In the genomic region with DNA sequence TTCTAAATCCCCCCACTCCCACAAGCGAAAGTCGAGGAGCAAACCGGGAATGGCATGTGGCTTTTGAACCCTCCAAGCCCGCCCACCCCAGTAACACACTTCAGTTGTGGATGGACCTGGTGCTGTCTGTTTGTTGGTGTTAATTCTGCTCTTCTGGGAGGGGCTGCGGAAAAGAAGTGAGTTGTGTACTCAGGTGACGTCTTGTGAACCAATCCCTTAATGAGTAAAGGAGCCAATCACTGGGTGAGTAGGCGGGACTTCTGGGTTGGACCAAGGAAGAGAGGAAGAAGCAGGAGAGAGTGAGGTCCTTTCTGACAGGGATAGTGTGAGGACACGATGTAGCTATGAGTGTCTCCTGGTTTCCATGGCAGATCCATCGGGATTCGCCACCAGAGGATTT, we compare ENCODE assay signal across 32 mouse cellular contexts.
DNase-seq lines count a peak whose midpoint lies in the region; ATAC-seq and TF ChIP-seq lines count a peak whose summit lies in the region.
"Had no signal": no experiment of that assay in that cellular context is flagged by ENCODE, and none has a peak within 500 bp of the region (broad histone marks: within the 10 kb centered on the region; RNA-seq: fewer than 3 reads in every experiment).

No protein-coding gene starts in this region.

- peak; percentile 72 for ATAC-seq in intestine, embryonic 16.5 days
- ATAC-seq: forebrain, embryonic 15.5 days; midbrain, embryonic 15.5 days had no signal

- no peaks in the 10 kb centered on the region for H3K36me3 ChIP-seq in heart, embryonic 10.5 days
- H3K36me3 ChIP-seq in ES-Bruce4 (ENCODE audit: control insufficient read depth, insufficient read depth, low read length, poor library complexity, severe bottlenecking) = no peaks in the 10 kb centered on the region
- H3K36me3 ChIP-seq in embryonic facial prominence, embryonic 10.5 days (replicated peaks) = no peaks in the 10 kb centered on the region
- H3K36me3 ChIP-seq in intestine, embryonic 16.5 days (ENCODE audit: control insufficient read depth, insufficient read depth, low read length) = no peaks in the 10 kb centered on the region
- H3K36me3 ChIP-seq: forebrain, embryonic 15.5 days; hindbrain, embryonic 12.5 days; midbrain, embryonic 15.5 days; neural tube, embryonic 15.5 days; stomach, embryonic 15.5 days had no signal

- 65% methylated on average over 10 of the region's 10 CpGs for WGBS in heart, embryonic 10.5 days
- 65% methylated on average over 10 of the region's 10 CpGs for WGBS in embryonic facial prominence, embryonic 10.5 days
- WGBS in intestine, embryonic 16.5 days = 54% methylated on average over 10 of the region's 10 CpGs

- H3K4me1 ChIP-seq in heart, embryonic 10.5 days = peaks cover 53% of the 10 kb centered on the region
- H3K4me1 ChIP-seq in ES-Bruce4 (ENCODE audit: control insufficient read depth, insufficient read depth, low read length) = no peaks in the 10 kb centered on the region
- H3K4me1 ChIP-seq in embryonic facial prominence, embryonic 10.5 days = peaks cover 34% of the 10 kb centered on the region
- H3K4me1 ChIP-seq in intestine, embryonic 16.5 days (ENCODE audit: control insufficient read depth, insufficient read depth, low read length) = peaks cover under 1% of the 10 kb centered on the region; the same call in 1 of the 2 replicates
- H3K4me1 ChIP-seq: forebrain, embryonic 15.5 days; midbrain, embryonic 15.5 days had no signal

- H3K9me3 ChIP-seq in heart, embryonic 10.5 days = no peaks in the 10 kb centered on the region
- H3K9me3 ChIP-seq in ES-Bruce4 (replicated peaks; ENCODE audit: control insufficient read depth, insufficient read depth, low read length, poor library complexity, severe bottlenecking) = no peaks in the 10 kb centered on the region
- peaks cover 8% of the 10 kb centered on the region; the same call in 1 of the 2 replicates for H3K9me3 ChIP-seq in embryonic facial prominence, embryonic 10.5 days
- H3K9me3 ChIP-seq in intestine, embryonic 16.5 days (ENCODE audit: control insufficient read depth, low read length) = no peaks in the 10 kb centered on the region
- H3K9me3 ChIP-seq: forebrain, embryonic 15.5 days; hindbrain, embryonic 12.5 days; midbrain, embryonic 15.5 days; neural tube, embryonic 15.5 days; stomach, embryonic 15.5 days had no signal

- no peak for TF ChIP-seq CTCF in ES-Bruce4 (IDR thresholded peaks at IDR 0.05; ENCODE audit: low read depth, low read length)

- H3K4me3 ChIP-seq in heart, embryonic 10.5 days = no peak overlapping the region
- H3K4me3 ChIP-seq in ES-Bruce4 (ENCODE audit: low read depth, low read length) = peak overlapping the region; percentile 20
- H3K4me3 ChIP-seq in embryonic facial prominence, embryonic 10.5 days = no peak overlapping the region
- H3K4me3 ChIP-seq in intestine, embryonic 16.5 days (ENCODE audit: low read length) = peak overlapping the region; percentile 30
- H3K4me3 ChIP-seq: forebrain, embryonic 15.5 days; gastrocnemius, adult 2 months; hindbrain, embryonic 12.5 days; layer of hippocampus, adult 2 months; midbrain, embryonic 15.5 days; neural tube, embryonic 15.5 days; stomach, embryonic 15.5 days had no signal

- peak overlapping the region; percentile 38 for H3K4me2 ChIP-seq in intestine, embryonic 16.5 days (ENCODE audit: low read depth, low read length)
- H3K4me2 ChIP-seq: forebrain, embryonic 15.5 days; hindbrain, embryonic 12.5 days; midbrain, embryonic 15.5 days; neural tube, embryonic 15.5 days; stomach, embryonic 15.5 days had no signal

- H3K27me3 ChIP-seq in heart, embryonic 10.5 days (ENCODE audit: insufficient read depth, poor library complexity, severe bottlenecking) = no peaks in the 10 kb centered on the region
- no peaks in the 10 kb centered on the region for H3K27me3 ChIP-seq in ES-Bruce4 (ENCODE audit: control insufficient read depth, insufficient read depth, low read length, poor library complexity, severe bottlenecking)
- peaks cover 6% of the 10 kb centered on the region; the same call in 1 of the 2 replicates for H3K27me3 ChIP-seq in embryonic facial prominence, embryonic 10.5 days (replicated peaks; ENCODE audit: low read depth, poor library complexity, severe bottlenecking)
- H3K27me3 ChIP-seq in intestine, embryonic 16.5 days (replicated peaks; ENCODE audit: control insufficient read depth, insufficient read depth, low read length) = no peaks in the 10 kb centered on the region
- H3K27me3 ChIP-seq: forebrain, embryonic 15.5 days; hindbrain, embryonic 12.5 days; midbrain, embryonic 15.5 days; neural tube, embryonic 15.5 days; stomach, embryonic 15.5 days had no signal

- no peak for TF ChIP-seq EP300 in ES-Bruce4 (IDR thresholded peaks at IDR 0.05; ENCODE audit: insufficient read depth, low read depth, low read length)

- no peak overlapping the region for H3K9ac ChIP-seq in ES-Bruce4 (ENCODE audit: low read depth, poor library complexity, severe bottlenecking)
- H3K9ac ChIP-seq in intestine, embryonic 16.5 days (ENCODE audit: low read depth, low read length) = peak overlapping the region; percentile 49
- H3K9ac ChIP-seq: forebrain, embryonic 15.5 days; hindbrain, embryonic 12.5 days; liver, embryonic 14.5 days; midbrain, embryonic 15.5 days; neural tube, embryonic 15.5 days; stomach, embryonic 15.5 days had no signal

- peak overlapping the region; percentile 54 for H3K27ac ChIP-seq in heart, embryonic 10.5 days
- H3K27ac ChIP-seq in ES-Bruce4 (ENCODE audit: insufficient read depth, low read length) = no peak overlapping the region
- peak overlapping the region; percentile 65 for H3K27ac ChIP-seq in embryonic facial prominence, embryonic 10.5 days (replicated peaks)
- peak overlapping the region; percentile 92 for H3K27ac ChIP-seq in intestine, embryonic 16.5 days (ENCODE audit: low read length)
- H3K27ac ChIP-seq: forebrain, embryonic 15.5 days; gastrocnemius, adult 2 months; hindbrain, embryonic 12.5 days; layer of hippocampus, adult 2 months; liver, embryonic 14.5 days; macrophage; midbrain, embryonic 15.5 days; neural tube, embryonic 15.5 days; stomach, embryonic 15.5 days had no signal

- DNase-seq in heart, embryonic 10.5 days (ENCODE audit: low spot score) = no peak
- DNase-seq in heart, postnatal 4 days = no peak
- no peak for DNase-seq in embryonic facial prominence, embryonic 10.5 days (ENCODE audit: low spot score)
- DNase-seq in left cerebral cortex, adult 18-20 months (ENCODE audit: low spot score in 2 of 2) = no peak
- DNase-seq in kidney, postnatal 10 days = no peak
- no peak for DNase-seq in layer of hippocampus, postnatal 14 days (ENCODE audit: low spot score in 2 of 2)
- DNase-seq: adrenal gland, postnatal 14 days; cerebellum, adult 11-12 months; cerebellum, postnatal 10 days; gastrocnemius, adult 2 months; gastrocnemius, postnatal 36 days; heart, adult 18-20 months; heart, postnatal 14 days; kidney, adult 8-10 months; kidney, postnatal 14 days; layer of hippocampus, postnatal 36 days; liver; lung, adult 2 months; lung, postnatal 10 days; right cerebral cortex, postnatal 25 days; thymus, adult 18-20 months; thymus, postnatal 25 days had no signal

- TF ChIP-seq POLR2A in ES-Bruce4 (IDR thresholded peaks at IDR 0.05; ENCODE audit: insufficient read depth, low read length) = peak; percentile 35

Comparison
In these comparisons a context has a peak if more than half of its experiments do, and no peak if none do; other contexts are left out.
1. H3K4me3 ChIP-seq: peak in ES-Bruce4 (single experiment) and intestine, embryonic 16.5 days (single experiment); none in heart, embryonic 10.5 days (single experiment) and embryonic facial prominence, embryonic 10.5 days (single experiment).